In the genomic region with DNA sequence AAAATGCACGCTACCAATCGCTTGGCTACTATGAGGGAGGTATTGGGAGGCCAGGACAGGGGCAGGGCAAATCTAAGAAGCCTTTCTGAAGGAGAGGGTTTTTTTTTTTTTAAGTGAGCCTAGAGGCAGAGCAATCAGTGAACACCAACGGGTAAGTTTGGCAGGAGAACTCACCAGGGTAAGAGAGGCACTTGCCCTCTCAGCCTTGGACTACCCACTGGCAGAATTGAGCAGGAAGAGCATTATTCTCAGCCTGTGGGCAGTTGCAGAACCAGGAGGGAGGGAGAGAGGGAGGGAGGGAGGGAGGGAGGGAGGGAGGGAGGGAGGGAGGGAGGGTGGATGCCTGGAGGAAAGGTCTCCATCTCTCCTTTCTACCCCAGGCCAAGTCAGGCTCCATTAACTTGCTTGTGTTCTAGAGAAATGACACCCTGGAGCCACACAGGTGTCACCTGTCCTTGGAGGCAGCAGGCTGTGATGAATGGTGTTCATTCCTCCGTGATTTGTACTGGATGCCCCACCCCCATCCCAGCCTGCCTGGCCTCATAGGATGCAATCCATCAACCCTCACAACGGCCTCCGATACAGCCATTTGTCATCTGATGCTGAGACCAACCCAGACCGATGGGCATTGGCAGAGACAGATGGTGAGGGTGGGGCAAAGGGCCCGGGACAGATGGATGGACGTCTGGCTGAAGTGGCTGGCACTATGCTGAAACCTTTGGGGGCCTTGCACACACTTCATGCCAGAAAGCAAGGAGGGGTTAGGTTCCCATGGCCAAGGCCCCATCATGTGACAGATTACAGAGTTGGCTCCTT, we compare ENCODE assay signal across 19 mouse cellular contexts. TPM values are rescaled to one million over a fixed set of nuclear protein-coding genes. Genes with fewer than 3 reads are reported as not detected.
A peak's percentile ranks its signal among the peaks of the same experiment; 100 is the strongest.
DNase-seq lines count a peak whose midpoint lies in the region; ATAC-seq lines count a peak whose summit lies in the region.
"Had no signal": no experiment of that assay in that cellular context is flagged by ENCODE, and none has a peak within 500 bp of the region (broad histone marks: within the 10 kb centered on the region; RNA-seq: fewer than 3 reads in every experiment).

No protein-coding gene starts in this region.

- no peaks in the 10 kb centered on the region for H3K27me3 ChIP-seq in neural tube, embryonic 11.5 days (ENCODE audit: control insufficient read depth, insufficient read depth, low read length)
- H3K27me3 ChIP-seq: forebrain, embryonic 15.5 days had no signal

- peaks cover 12% of the 10 kb centered on the region for H3K4me1 ChIP-seq in neural tube, embryonic 11.5 days (ENCODE audit: control insufficient read depth, insufficient read depth, low read length)

- WGBS in neural tube, embryonic 11.5 days = 32% methylated on average over 9 of the region's 9 CpGs

- no peaks in the 10 kb centered on the region for H3K9me3 ChIP-seq in neural tube, embryonic 11.5 days (ENCODE audit: control insufficient read depth, low read length)
- H3K9me3 ChIP-seq: forebrain, embryonic 15.5 days; heart, embryonic 15.5 days had no signal

- H3K27ac ChIP-seq in neural tube, embryonic 11.5 days (ENCODE audit: low read depth, low read length) = peak overlapping the region; percentile 27; the same call in 1 of the 2 replicates
- H3K27ac ChIP-seq: forebrain, embryonic 15.5 days; heart, embryonic 15.5 days had no signal

- no peaks in the 10 kb centered on the region for H3K36me3 ChIP-seq in neural tube, embryonic 11.5 days (ENCODE audit: control insufficient read depth, insufficient read depth, low read length)
- H3K36me3 ChIP-seq: forebrain, embryonic 15.5 days; heart, embryonic 15.5 days had no signal

- ATAC-seq in neural tube, embryonic 11.5 days (ENCODE audit: insufficient read depth, low FRiP score, low TSS enrichment) = no peak; the same call in 1 of the 2 replicates
- ATAC-seq: forebrain, embryonic 15.5 days had no signal

- H3K4me2 ChIP-seq in neural tube, embryonic 11.5 days (ENCODE audit: low read depth) = no peak overlapping the region
- H3K4me2 ChIP-seq: forebrain, embryonic 15.5 days; heart, embryonic 15.5 days had no signal

- no peak overlapping the region for H3K4me3 ChIP-seq in neural tube, embryonic 11.5 days (ENCODE audit: low read depth, low read length)
- H3K4me3 ChIP-seq: forebrain, embryonic 15.5 days; heart, embryonic 15.5 days had no signal

- H3K9ac ChIP-seq in neural tube, embryonic 11.5 days (ENCODE audit: low read length) = no peak overlapping the region
- H3K9ac ChIP-seq: forebrain, embryonic 15.5 days; heart, embryonic 15.5 days had no signal

- DNase-seq in adrenal gland, postnatal 25 days = peak; percentile 23
- no peak for DNase-seq in adrenal gland, adult 18-20 months (ENCODE audit: low spot score in 2 of 2)
- DNase-seq in cerebellum, adult 11 months = peak; percentile 96
- DNase-seq in embryo, embryonic 10.5 days (ENCODE audit: low spot score) = peak; percentile 27
- DNase-seq in neural tube, embryonic 11.5 days (ENCODE audit: low spot score) = peak; percentile 53
- DNase-seq in yolk sac, embryonic 10.5 days (ENCODE audit: low spot score) = no peak
- DNase-seq in ovary, adult 18-20 months (ENCODE audit: low spot score) = no peak
- no peak for DNase-seq in thymus, postnatal 25 days
- DNase-seq: layer of hippocampus, adult 9-11 months; lung, adult 2 months; right cerebral cortex, postnatal 25 days had no signal

RNA-seq across cellular contexts. Expression of gene Crhr1, which starts 22.4 kb away (rescaled TPM):
- total RNA-seq in adrenal gland, postnatal 25 days (2021) = 0.24 TPM in 1 of 2 replicates, not detected in the other
- total RNA-seq in adrenal gland, adult 18-20 months (2021) = under 1 TPM in 1 of 2 experiments, not detected in 1; 0.27 TPM
- polyA plus RNA-seq in neural tube, embryonic 11.5 days (2014; fragmentation: Nextera tagmentation; extraction: Ambion mirVana) = 0.24 and 0.97 TPM in 2 replicates
- total RNA-seq: gastrocnemius, postnatal 4 days; megakaryocyte, adult 5-6 weeks had no signal
- polyA plus RNA-seq: heart, embryonic 15.5 days; lung, adult 2 months had no signal

RNA-seq across cellular contexts. Expression of gene Sppl2c, which starts 31.1 kb away (rescaled TPM):
- not detected in 2 replicates for total RNA-seq in adrenal gland, postnatal 25 days (2021)
- not detected for total RNA-seq in adrenal gland, adult 18-20 months (2021)
- polyA plus RNA-seq in neural tube, embryonic 11.5 days (2014; fragmentation: Nextera tagmentation; extraction: Ambion mirVana) = not detected in 2 replicates
- total RNA-seq: gastrocnemius, postnatal 4 days; megakaryocyte, adult 5-6 weeks had no signal
- polyA plus RNA-seq: embryonic facial prominence, embryonic 14.5 days; forebrain, embryonic 15.5 days; heart, embryonic 15.5 days; intestine, embryonic 14.5 days; limb, embryonic 11.5 days; lung, adult 2 months; stomach, embryonic 14.5 days had no signal

Comparison
In these comparisons a context has a peak if more than half of its experiments do, and no peak if none do; other contexts are left out.
1. DNase-seq: peak in adrenal gland, postnatal 25 days (single experiment), cerebellum, adult 11 months (single experiment), embryo, embryonic 10.5 days (single experiment) and neural tube, embryonic 11.5 days (single experiment); none in adrenal gland, adult 18-20 months (0 of 2), yolk sac, embryonic 10.5 days (single experiment), ovary, adult 18-20 months (single experiment) and thymus, postnatal 25 days (single experiment).